Mouse (Mus musculus) gastrocnemius, postnatal 4 days (tissue): ENCODE data around the gene Gngt1. TPM values are rescaled to one million over a fixed set of nuclear protein-coding genes. Genes with fewer than 3 reads are reported as not detected.

Experiments used
- total RNA-seq, 2 experiments: library from RNA; stranded (reverse); gene quantifications; 2 replicates each; pipeline ENCODE4 v1.2.3; 2021

Gngt1 gene
- total RNA-seq, 2 experiments from 2014 or later = not detected

Other genes starting within 250 kb of the Gngt1 start
- gene Calcr, start 229.1 kb upstream of the Gngt1 start, total RNA-seq = 1 to 10 TPM; 4.1 to 4.7 TPM
- 1 to 10 TPM; 3.9 to 5.4 TPM for gene Tfpi2, start 4.9 kb upstream of the Gngt1 start, total RNA-seq
- gene Gng11, start 10.1 kb downstream of the Gngt1 start, total RNA-seq = 10 to 100 TPM; 68.0 to 76.8 TPM
- 10 to 100 TPM; 29.3 to 30.4 TPM for gene Bet1, start 93.2 kb downstream of the Gngt1 start, total RNA-seq